In the genomic region with DNA sequence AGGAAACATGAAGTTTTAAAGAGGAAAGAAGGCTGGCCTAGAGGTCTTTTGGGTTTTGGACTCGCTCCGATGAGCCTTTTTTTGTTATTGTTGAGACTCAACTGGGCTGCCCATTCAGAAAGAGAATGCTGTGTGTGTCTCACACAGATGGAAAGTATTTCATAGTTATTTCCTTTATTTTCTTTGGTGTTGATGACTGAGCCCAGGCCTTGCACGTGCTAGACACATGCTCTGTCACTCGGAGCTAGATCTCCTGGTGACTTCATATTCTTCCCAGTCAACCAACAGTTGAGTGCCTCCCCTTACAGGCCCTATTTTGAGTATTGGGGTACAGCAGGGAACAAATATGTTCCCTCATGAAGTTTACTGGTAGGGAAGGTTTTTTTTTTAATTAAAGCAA, we compare ENCODE assay signal across 9 mouse cellular contexts. TPM values are rescaled to one million over a fixed set of nuclear protein-coding genes. Genes with fewer than 3 reads are reported as not detected.
DNase-seq lines count a peak whose midpoint lies in the region; ATAC-seq and TF ChIP-seq lines count a peak whose summit lies in the region.
"Had no signal": no experiment of that assay in that cellular context is flagged by ENCODE, and none has a peak within 500 bp of the region (broad histone marks: within the 10 kb centered on the region; RNA-seq: fewer than 3 reads in every experiment).

No protein-coding gene starts in this region.

- H3K27ac ChIP-seq in kidney, postnatal 0 days, result no peak overlapping the region
- peak overlapping the region; percentile 96; the same call in 1 of the 2 replicates for H3K27ac ChIP-seq in embryonic facial prominence, embryonic 10.5 days (replicated peaks)
- no peak overlapping the region for H3K27ac ChIP-seq in intestine, embryonic 14.5 days (ENCODE audit: low read depth)

- no peaks in the 10 kb centered on the region for H3K9me3 ChIP-seq in kidney, postnatal 0 days (replicated peaks; ENCODE audit: low read length)
- no peaks in the 10 kb centered on the region for H3K9me3 ChIP-seq in embryonic facial prominence, embryonic 10.5 days
- no peaks in the 10 kb centered on the region for H3K9me3 ChIP-seq in intestine, embryonic 14.5 days (ENCODE audit: control insufficient read depth, low read length)

- no peak for DNase-seq in kidney, postnatal 0 days (ENCODE audit: low spot score)
- DNase-seq in kidney, adult 8-10 months, result no peak
- DNase-seq in embryonic facial prominence, embryonic 10.5 days (ENCODE audit: low spot score), result no peak
- DNase-seq in intestine, embryonic 14.5 days (ENCODE audit: low spot score), result no peak
- DNase-seq in cerebellum, postnatal 4 days (ENCODE audit: low spot score in 2 of 2), result no peak
- no peak for DNase-seq in retina, postnatal 1 day
- DNase-seq: gastrocnemius, postnatal 36 days had no signal

- no peak for TF ChIP-seq CTCF in kidney, postnatal 0 days (IDR thresholded peaks at IDR 0.05; ENCODE audit: low read depth)

- no peaks in the 10 kb centered on the region for H3K4me1 ChIP-seq in kidney, postnatal 0 days (replicated peaks; ENCODE audit: insufficient read depth, low read length)
- peaks cover 17% of the 10 kb centered on the region for H3K4me1 ChIP-seq in embryonic facial prominence, embryonic 10.5 days
- H3K4me1 ChIP-seq in intestine, embryonic 14.5 days (replicated peaks; ENCODE audit: control insufficient read depth, insufficient read depth, low read length), result peaks cover 13% of the 10 kb centered on the region; the same call in 1 of the 2 replicates

- no peak for TF ChIP-seq POLR2A in myocyte (IDR thresholded peaks at IDR 0.05; ENCODE audit: insufficient read length, low read depth)

- no peak overlapping the region for H3ac ChIP-seq in myocyte (ENCODE audit: control insufficient read depth, insufficient read length)

- peaks cover 23% of the 10 kb centered on the region; the same call in 1 of the 2 replicates for H3K36me3 ChIP-seq in kidney, postnatal 0 days (ENCODE audit: insufficient read depth, low read length)
- peaks cover 39% of the 10 kb centered on the region for H3K36me3 ChIP-seq in embryonic facial prominence, embryonic 10.5 days (replicated peaks)
- peaks cover 34% of the 10 kb centered on the region for H3K36me3 ChIP-seq in intestine, embryonic 14.5 days (ENCODE audit: control insufficient read depth, insufficient read depth, low read length)
- H3K36me3 ChIP-seq in myocyte (ENCODE audit: control insufficient read depth, insufficient read depth), result no peaks in the 10 kb centered on the region

- H3K79me2 ChIP-seq in myocyte (ENCODE audit: control insufficient read depth, insufficient read depth), result peaks cover 39% of the 10 kb centered on the region

- 74% methylated on average over 4 of the region's 4 CpGs for WGBS in kidney, postnatal 0 days
- 66% methylated on average over 4 of the region's 4 CpGs for WGBS in embryonic facial prominence, embryonic 10.5 days
- 72% methylated on average over 4 of the region's 4 CpGs for WGBS in intestine, embryonic 14.5 days

- H3K27me3 ChIP-seq in kidney, postnatal 0 days (ENCODE audit: insufficient read depth, low read length), result no peaks in the 10 kb centered on the region
- no peaks in the 10 kb centered on the region for H3K27me3 ChIP-seq in embryonic facial prominence, embryonic 10.5 days (replicated peaks; ENCODE audit: low read depth, poor library complexity, severe bottlenecking)
- no peaks in the 10 kb centered on the region for H3K27me3 ChIP-seq in intestine, embryonic 14.5 days (replicated peaks; ENCODE audit: control insufficient read depth, insufficient read depth, low read length)
- no peaks in the 10 kb centered on the region for H3K27me3 ChIP-seq in myocyte (ENCODE audit: control insufficient read depth, insufficient read depth, insufficient read length)

- no peak overlapping the region for H3K9ac ChIP-seq in kidney, postnatal 0 days (ENCODE audit: low read depth, low read length)
- H3K9ac ChIP-seq in intestine, embryonic 14.5 days (ENCODE audit: low read length), result no peak overlapping the region

- peak overlapping the region; percentile 70 for H3K4me3 ChIP-seq in kidney, postnatal 0 days (replicated peaks; ENCODE audit: low read depth, low read length)
- peak overlapping the region; percentile 92 for H3K4me3 ChIP-seq in embryonic facial prominence, embryonic 10.5 days
- H3K4me3 ChIP-seq in intestine, embryonic 14.5 days (ENCODE audit: low read depth, low read length), result peak overlapping the region; percentile 90
- H3K4me3 ChIP-seq in myocyte, result peak overlapping the region; percentile 92

- no peak for ATAC-seq in kidney, postnatal 0 days (replicated peaks; ENCODE audit: low FRiP score, low read depth)
- ATAC-seq in intestine, embryonic 14.5 days (replicated peaks; ENCODE audit: low FRiP score, low TSS enrichment, low read depth), result no peak
- no peak for ATAC-seq in megakaryocyte progenitor cell, adult 5-6 weeks (replicated peaks; ENCODE audit: poor library complexity)

- H3K4me2 ChIP-seq in kidney, postnatal 0 days (ENCODE audit: low read length), result peak overlapping the region; percentile 73
- H3K4me2 ChIP-seq in intestine, embryonic 14.5 days (ENCODE audit: low read length), result peak overlapping the region; percentile 58
- peak overlapping the region; percentile 96 for H3K4me2 ChIP-seq in myocyte (ENCODE audit: low read depth)

TF ChIP-seq in myocyte, 11 proteins besides CTCF, POLR2A, EP300 and RAD21:
- TF ChIP-seq CEBPB (IDR thresholded peaks at IDR 0.05; ENCODE audit: insufficient read depth, poor library complexity, severe bottlenecking) (no peak), MYOD1 (IDR thresholded peaks at IDR 0.05; ENCODE audit: control insufficient read depth in 1 of 3, insufficient read length in 2 of 3, low read depth in 2 of 3) (no peak), REST (IDR thresholded peaks at IDR 0.05; ENCODE audit: insufficient read depth, insufficient read length) (no peak), POLR2AphosphoS2 (IDR thresholded peaks at IDR 0.05; ENCODE audit: insufficient read length, low read depth) (no peak), MAX (IDR thresholded peaks at IDR 0.05; ENCODE audit: low read depth) (no peak), TCF3 (IDR thresholded peaks at IDR 0.05; ENCODE audit: insufficient read length, low read depth) (no peak), MYOG (IDR thresholded peaks at IDR 0.05; ENCODE audit: control insufficient read depth in 1 of 3, insufficient read depth in 1 of 3, insufficient read length in 2 of 3, low read depth in 2 of 3) (no peak), TCF12 (IDR thresholded peaks at IDR 0.05; ENCODE audit: insufficient read depth, poor library complexity, severe bottlenecking) (no peak), E2F4 (IDR thresholded peaks at IDR 0.05; ENCODE audit: insufficient read depth) (no peak), SRF (IDR thresholded peaks at IDR 0.05; ENCODE audit: control insufficient read depth, insufficient read length, low read depth) (no peak), USF1 (IDR thresholded peaks at IDR 0.05; ENCODE audit: low read depth) (no peak)
TF ChIP-seq in myocyte: peak in this region for 0.

RNA-seq across cellular contexts. Expression of gene Mettl16, which starts 1.0 kb away (rescaled TPM):
- 27.1 and 31.6 TPM in 2 replicates for polyA plus RNA-seq in kidney, postnatal 0 days (2015; fragmentation: Nextera tagmentation; extraction: Ambion mirVana)
- 73.0 and 73.7 TPM in 2 replicates for polyA plus RNA-seq in embryonic facial prominence, embryonic 10.5 days (2016; fragmentation: Nextera tagmentation; extraction: Ambion mirVana)
- 31.9 and 36.4 TPM in 2 replicates for polyA plus RNA-seq in intestine, embryonic 14.5 days (2014; fragmentation: Nextera tagmentation; extraction: Ambion mirVana)
- 10.9 TPM for polyA plus RNA-seq in myocyte (2012; fragmentation: generic; extraction: Trizol)
- total RNA-seq in megakaryocyte progenitor cell, adult 5-6 weeks (2015), result 13.9 and 14.3 TPM in 2 replicates
- 36.2 and 45.6 TPM in 2 replicates for total RNA-seq in megakaryocyte progenitor cell, adult 5-6 weeks (2017)

RNA-seq across cellular contexts. Expression of gene Pafah1b1, which starts 47.2 kb away (rescaled TPM):
- polyA plus RNA-seq in kidney, postnatal 0 days (2015; fragmentation: Nextera tagmentation; extraction: Ambion mirVana), result 51.4 and 53.0 TPM in 2 replicates
- 48.2 and 52.3 TPM in 2 replicates for polyA plus RNA-seq in embryonic facial prominence, embryonic 10.5 days (2016; fragmentation: Nextera tagmentation; extraction: Ambion mirVana)
- polyA plus RNA-seq in intestine, embryonic 14.5 days (2014; fragmentation: Nextera tagmentation; extraction: Ambion mirVana), result 58.7 and 61.8 TPM in 2 replicates
- polyA plus RNA-seq in myocyte (2012; fragmentation: generic; extraction: Trizol), result 32.6 TPM
- 47.4 and 49.4 TPM in 2 replicates for total RNA-seq in megakaryocyte progenitor cell, adult 5-6 weeks (2015)
- 49.0 and 51.1 TPM in 2 replicates for total RNA-seq in megakaryocyte progenitor cell, adult 5-6 weeks (2017)

RNA-seq across cellular contexts. Expression of gene Mnt, which starts 59.1 kb away (rescaled TPM):
- polyA plus RNA-seq in kidney, postnatal 0 days (2015; fragmentation: Nextera tagmentation; extraction: Ambion mirVana), result 5.5 and 5.7 TPM in 2 replicates
- 5.2 and 5.3 TPM in 2 replicates for polyA plus RNA-seq in embryonic facial prominence, embryonic 10.5 days (2016; fragmentation: Nextera tagmentation; extraction: Ambion mirVana)
- polyA plus RNA-seq in intestine, embryonic 14.5 days (2014; fragmentation: Nextera tagmentation; extraction: Ambion mirVana), result 4.4 and 5.5 TPM in 2 replicates
- 12.7 TPM for polyA plus RNA-seq in myocyte (2012; fragmentation: generic; extraction: Trizol)
- total RNA-seq in megakaryocyte progenitor cell, adult 5-6 weeks (2015), result 13.1 and 15.0 TPM in 2 replicates
- 2.7 and 3.2 TPM in 2 replicates for total RNA-seq in megakaryocyte progenitor cell, adult 5-6 weeks (2017)
